Mouse (Mus musculus) small intestine, adult 2 months (tissue): ENCODE data around the gene Ahcyl1. TPM values are rescaled to one million over a fixed set of nuclear protein-coding genes. Genes with fewer than 3 reads are reported as not detected.
A peak's percentile ranks its signal among the peaks of the same experiment; 100 is the strongest.

Experiments used
- H3K27ac ChIP-seq: fragments of 200-500 bp; 2 replicates; pipeline ENCODE4 v1.5.1; 2012; ENCODE audit warnings: low read depth, low read length, control low read depth, inconsistent platforms; ENCODE audit not compliant: insufficient read depth
- H3K27me3 ChIP-seq: fragments of 200-500 bp; 2 replicates; pipeline ENCODE4 v1.6.1; 2012; ENCODE audit warnings: mild to moderate bottlenecking, moderate library complexity, low read length, inconsistent platforms; ENCODE audit not compliant: control insufficient read depth, insufficient read depth
- H3K36me3 ChIP-seq: fragments of 200-500 bp; 2 replicates; pipeline ENCODE4 v1.6.1; 2012; ENCODE audit warnings: mild to moderate bottlenecking, low read length, control low read depth, inconsistent platforms; ENCODE audit not compliant: control insufficient read depth, insufficient read depth
- H3K4me1 ChIP-seq: fragments of 200-500 bp; 2 replicates; pipeline ENCODE4 v1.6.1; 2012; ENCODE audit warnings: low read length, inconsistent platforms, mixed read lengths; ENCODE audit not compliant: control insufficient read depth, insufficient read depth, insufficient read length
- H3K4me3 ChIP-seq: fragments of 200-500 bp; 2 replicates; pipeline ENCODE4 v1.5.1; 2012; ENCODE audit warnings: low read depth, mild to moderate bottlenecking, control low read depth, inconsistent platforms, low read length, moderate library complexity
- CTCF ChIP-seq: fragments of 200-500 bp; IDR thresholded peaks from 2 replicates; pipeline ENCODE4 v1.5.1; 2012; ENCODE audit warnings: low read depth, mild to moderate bottlenecking, control low read depth, inconsistent platforms, low read length, moderate library complexity, mixed read lengths; ENCODE audit not compliant: insufficient replicate concordance, insufficient read length; ENCODE audit errors: extremely low read depth
- POLR2A ChIP-seq: fragments of 200-500 bp; IDR thresholded peaks from 2 replicates; pipeline ENCODE4 v1.6.1; 2012; ENCODE audit warnings: low read depth, mild to moderate bottlenecking, control low read depth, inconsistent platforms, low read length, moderate library complexity
- WGBS: fragments of 180-500 bp; shearing (Covaris S2); methylation state at CpG from one replicate; pipeline ENCODE4 v1.1.7; 2018; 5-methylcytosine and 5-hydroxymethylcytosine counted together
- polyA plus RNA-seq: library from polyadenylated mRNA; depleted of rRNA; stranded (reverse); fragments of >200 nt; gene quantifications from 2 replicates; pipeline ENCODE4 v1.2.3, GENCODE M21; 2012

Gene Ahcyl1
- polyA plus RNA-seq, 1 experiment = 31.6 TPM

- 30% methylated on average over 2 of the region's 2 CpGs for WGBS
- no peaks in the 10 kb centered on the region for H3K27me3 ChIP-seq
- H3K4me1 ChIP-seq = peaks cover 15% of the 10 kb centered on the region; the same call in 1 of the 2 replicates
- TF ChIP-seq POLR2A = no peak
- no peak for TF ChIP-seq CTCF
- peaks cover 2% of the 10 kb centered on the region; the same call in 1 of the 2 replicates for H3K36me3 ChIP-seq
- H3K27ac ChIP-seq = peak overlapping the region; percentile 65
- H3K4me3 ChIP-seq = no peak overlapping the region
Observed at GRCm38 (mm10) chr3:107690366-107690765, 6.0 kb downstream of the Ahcyl1 start.

- peaks cover 2% of the 10 kb centered on the region; the same call in 1 of the 2 replicates for H3K36me3 ChIP-seq
- H3K27ac ChIP-seq = no peak overlapping the region
- H3K4me1 ChIP-seq = peaks cover 15% of the 10 kb centered on the region; the same call in 1 of the 2 replicates
- H3K27me3 ChIP-seq = no peaks in the 10 kb centered on the region
- no peak overlapping the region for H3K4me3 ChIP-seq
- TF ChIP-seq CTCF (no peak), POLR2A (no peak)
Observed at GRCm38 (mm10) chr3:107689245-107689644, 7.1 kb downstream of the Ahcyl1 start.

- Histone ChIP-seq H3K4me1 (peaks cover 12% of the 10 kb centered on the region; the same call in 1 of the 2 replicates), H3K27me3 (no peaks in the 10 kb centered on the region), H3K4me3 (no peak overlapping the region), H3K27ac (0 out of 2 replicates have a peak overlapping the region, but pooled peaks have one; percentile 49), H3K36me3 (peaks cover 2% of the 10 kb centered on the region; the same call in 1 of the 2 replicates)
- 57% methylated on average over 1 of the region's 1 CpGs for WGBS
- TF ChIP-seq CTCF = no peak
- no peak for TF ChIP-seq POLR2A
Observed at GRCm38 (mm10) chr3:107688236-107688635, 8.1 kb downstream of the Ahcyl1 start.

GRCm38 (mm10) chr3:107686276-107686977 lies 9.9 kb downstream of the Ahcyl1 start:
- no peak overlapping the region for H3K4me3 ChIP-seq
- H3K27me3 ChIP-seq = no peaks in the 10 kb centered on the region
- WGBS = 78% methylated on average over 3 of the region's 3 CpGs
- TF ChIP-seq CTCF (no peak), POLR2A (no peak)
- H3K27ac ChIP-seq = no peak overlapping the region
- H3K36me3 ChIP-seq = peaks cover 2% of the 10 kb centered on the region; the same call in 1 of the 2 replicates
- H3K4me1 ChIP-seq = peaks cover 12% of the 10 kb centered on the region; the same call in 1 of the 2 replicates

- TF ChIP-seq POLR2A (no peak), CTCF (no peak)
- Histone ChIP-seq H3K27ac (no peak overlapping the region), H3K36me3 (no peaks in the 10 kb centered on the region; the same call in 1 of the 2 replicates), H3K4me3 (no peak overlapping the region), H3K27me3 (no peaks in the 10 kb centered on the region), H3K4me1 (peaks cover 7% of the 10 kb centered on the region; the same call in 1 of the 2 replicates)
- WGBS = 74% methylated on average over 2 of the region's 2 CpGs
Observed at GRCm38 (mm10) chr3:107685652-107686051, 10.7 kb downstream of the Ahcyl1 start.

- TF ChIP-seq CTCF (no peak), POLR2A (no peak)
- peaks cover 5% of the 10 kb centered on the region; the same call in 1 of the 2 replicates for H3K4me1 ChIP-seq
- no peak overlapping the region for H3K4me3 ChIP-seq
- no peaks in the 10 kb centered on the region for H3K27me3 ChIP-seq
- no peak overlapping the region for H3K27ac ChIP-seq
- WGBS = 82% methylated on average over 1 of the region's 1 CpGs
- peaks cover 2% of the 10 kb centered on the region; the same call in 1 of the 2 replicates for H3K36me3 ChIP-seq
Observed at GRCm38 (mm10) chr3:107683587-107683986, 12.8 kb downstream of the Ahcyl1 start.

GRCm38 (mm10) chr3:107680790-107681576 lies 15.4 kb downstream of the Ahcyl1 start:
- 18% methylated on average over 7 of the region's 7 CpGs for WGBS
- TF ChIP-seq CTCF = no peak
- no peak for TF ChIP-seq POLR2A
- H3K4me1 ChIP-seq = peaks cover 3% of the 10 kb centered on the region; the same call in 1 of the 2 replicates
- H3K27ac ChIP-seq = no peak overlapping the region
- peaks cover 8% of the 10 kb centered on the region for H3K36me3 ChIP-seq
- H3K27me3 ChIP-seq = no peaks in the 10 kb centered on the region
- no peak overlapping the region for H3K4me3 ChIP-seq
